Mouse (Mus musculus) forebrain, embryonic 11.5 days (tissue): Measurements from ENCODE around the gene Art3. TPM values are rescaled to one million over a fixed set of nuclear protein-coding genes. Genes with fewer than 3 reads are reported as not detected.

Experiments
- ATAC-seq: fragments of 200-750 bp; cut with Nextera tagmentation; replicated peaks from 2 replicates; pipeline ENCODE4 v1.8.0; 2017; ENCODE audit warnings: moderate TSS enrichment; ENCODE audit not compliant: low FRiP score
- DNase-seq: peaks from one replicate; pipeline ENCODE4 v3.0.0-alpha.2; 2017; ENCODE audit warnings: low spot score
- H3K27ac ChIP-seq: fragments of 300-500 bp; sonication (generic); 2 replicates; pipeline ENCODE4 v1.5.1; 2014; ENCODE audit warnings: low read depth, low read length
- H3K27me3 ChIP-seq: fragments of 300-500 bp; sonication (generic); 2 replicates; pipeline ENCODE4 v1.6.1; 2014; ENCODE audit warnings: mild to moderate bottlenecking, low read length, mixed read lengths; ENCODE audit not compliant: control insufficient read depth, insufficient read depth
- H3K36me3 ChIP-seq: fragments of 300-500 bp; sonication (generic); 2 replicates; pipeline ENCODE4 v1.6.1; 2014; ENCODE audit warnings: mild to moderate bottlenecking, low read length, moderate library complexity, mixed read lengths; ENCODE audit not compliant: control insufficient read depth, insufficient read depth
- H3K4me1 ChIP-seq: fragments of 300-500 bp; sonication (generic); replicated peaks from 2 replicates; pipeline ENCODE4 v1.6.1; 2014; ENCODE audit warnings: low read length, mixed read lengths; ENCODE audit not compliant: control insufficient read depth, insufficient read depth
- H3K4me2 ChIP-seq: fragments of 300-500 bp; sonication (generic); 2 replicates; pipeline ENCODE4 v1.6.1; 2014; ENCODE audit warnings: low read depth, mild to moderate bottlenecking, low read length, moderate library complexity, mixed read lengths; ENCODE audit not compliant: severe bottlenecking
- H3K4me3 ChIP-seq: fragments of 300-500 bp; sonication (generic); 2 replicates; pipeline ENCODE4 v1.5.1; 2014; ENCODE audit warnings: low read depth, low read length
- H3K9ac ChIP-seq: fragments of 300-500 bp; sonication (generic); 2 replicates; pipeline ENCODE4 v1.6.1; 2014; ENCODE audit warnings: low read length
- H3K9me3 ChIP-seq: fragments of 300-500 bp; sonication (generic); 2 replicates; pipeline ENCODE4 v1.6.1; 2016; ENCODE audit warnings: low read length, mixed read lengths; ENCODE audit not compliant: control insufficient read depth
- WGBS: fragments of 180-500 bp; shearing (Covaris S2); extraction: QIAGEN DNeasy Blood & Tissue Kit; methylation state at CpG from one replicate; pipeline ENCODE4 v1.1.7; 2014; 5-methylcytosine and 5-hydroxymethylcytosine counted together
- polyA plus RNA-seq: library from polyadenylated mRNA; unstranded; fragments of >200 nt; fragmentation: Nextera tagmentation; extraction: Ambion mirVana; gene quantifications from 2 replicates; pipeline ENCODE4 v1.2.1, GENCODE M21; 2014

The Art3 gene
- polyA plus RNA-seq, 1 experiment from 2014 or later = 0.75 TPM

DNA sequence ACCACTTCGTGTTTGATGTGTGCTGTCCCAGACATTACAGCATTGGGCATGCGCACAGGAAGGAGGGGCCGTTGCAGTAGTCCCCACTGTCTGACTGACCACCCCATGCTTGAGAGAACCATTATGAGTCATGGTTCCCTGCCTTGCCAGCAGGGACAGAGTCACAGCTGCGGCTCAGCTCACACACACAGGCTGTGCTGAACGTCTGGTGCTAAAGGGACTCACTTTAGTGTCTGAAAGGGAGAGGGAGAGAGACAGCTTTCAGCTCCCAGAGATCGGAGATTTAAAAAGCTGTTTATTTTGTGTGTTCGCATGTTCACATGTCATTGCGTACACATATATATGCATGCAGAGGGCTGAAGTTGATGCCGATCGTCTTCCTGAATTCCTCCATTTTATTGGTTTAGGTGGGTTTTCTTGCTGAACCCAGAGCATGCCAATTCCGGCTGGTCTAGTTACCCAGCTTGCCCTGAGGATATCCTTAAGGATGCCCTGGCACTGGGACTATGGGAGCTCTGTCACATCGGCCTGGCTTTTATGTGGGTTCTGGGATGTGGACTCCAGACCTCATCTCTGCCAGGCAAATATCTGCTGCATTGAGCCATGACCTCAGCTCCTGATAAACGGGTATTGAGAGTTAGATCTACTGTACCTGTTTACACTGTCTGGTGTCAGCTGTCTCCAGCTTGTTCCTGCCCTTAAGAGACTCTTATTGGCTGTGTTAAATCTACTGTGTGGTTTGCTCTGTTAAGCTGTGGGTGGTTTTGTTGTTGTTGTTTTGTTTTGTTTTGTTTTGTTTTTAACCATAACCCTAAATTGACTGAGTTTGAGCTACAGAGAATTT, 37.7 kb downstream of the Art3 start:
- 0 out of 2 replicates have a peak, but pooled peaks have one; percentile 24 for ATAC-seq
- Histone ChIP-seq H3K4me3 (no peak overlapping the region), H3K9me3 (no peaks in the 10 kb centered on the region), H3K4me1 (no peaks in the 10 kb centered on the region), H3K4me2 (no peak overlapping the region), H3K9ac (no peak overlapping the region), H3K27me3 (no peaks in the 10 kb centered on the region), H3K27ac (no peak overlapping the region), H3K36me3 (no peaks in the 10 kb centered on the region)
- DNase-seq = no peak
- 78% methylated on average over 13 of the region's 13 CpGs for WGBS

DNA sequence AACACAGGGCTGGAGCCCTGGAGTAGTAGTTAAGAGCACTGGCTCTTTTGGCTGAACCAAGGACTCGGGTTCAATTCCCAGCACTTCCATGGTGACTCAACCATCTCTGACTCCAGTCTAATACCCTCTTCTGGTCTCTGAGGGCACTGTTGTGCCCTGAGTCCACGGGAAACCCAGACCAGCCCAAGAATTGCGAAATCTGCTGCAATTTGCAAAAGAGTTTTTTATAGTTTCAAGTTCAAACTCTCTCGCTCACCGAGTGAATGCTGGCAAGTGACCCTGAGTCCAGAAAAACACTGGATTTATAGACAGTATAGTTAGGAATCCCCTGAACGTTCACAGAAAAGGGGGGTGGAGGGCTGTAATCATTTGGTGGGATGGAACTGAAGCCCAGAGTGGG, 38.8 kb downstream of the Art3 start:
- Histone ChIP-seq H3K27me3 (no peaks in the 10 kb centered on the region), H3K36me3 (no peaks in the 10 kb centered on the region), H3K4me2 (no peak overlapping the region), H3K27ac (no peak overlapping the region), H3K9ac (no peak overlapping the region), H3K9me3 (no peaks in the 10 kb centered on the region), H3K4me3 (no peak overlapping the region), H3K4me1 (no peaks in the 10 kb centered on the region)
- 86% methylated on average over 6 of the region's 6 CpGs for WGBS
- DNase-seq (no peak), ATAC-seq (no peak)

DNA sequence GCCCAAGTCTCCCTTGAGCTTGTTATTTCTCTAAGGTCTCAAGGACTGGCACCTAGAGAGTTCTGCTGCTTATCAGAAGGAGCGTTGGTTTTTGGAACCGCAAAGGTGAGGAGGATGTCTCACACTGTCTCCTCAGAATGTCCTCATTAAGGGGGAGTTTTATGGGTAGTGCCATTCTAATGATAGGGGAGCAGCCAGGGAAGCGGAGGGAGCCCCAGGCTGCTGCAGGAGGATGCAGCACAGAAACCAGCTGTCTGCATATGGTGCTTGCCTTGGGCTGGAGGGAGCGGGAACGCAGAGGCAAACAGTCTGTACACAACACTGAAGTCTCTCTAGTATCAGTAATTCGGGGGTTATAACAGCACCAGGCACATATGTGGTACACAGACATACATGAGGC, 39.3 kb downstream of the Art3 start:
- Histone ChIP-seq H3K27ac (no peak overlapping the region), H3K36me3 (no peaks in the 10 kb centered on the region), H3K27me3 (no peaks in the 10 kb centered on the region), H3K9me3 (no peaks in the 10 kb centered on the region), H3K9ac (no peak overlapping the region), H3K4me3 (no peak overlapping the region), H3K4me2 (no peak overlapping the region), H3K4me1 (no peaks in the 10 kb centered on the region)
- WGBS = 84% methylated on average over 6 of the region's 6 CpGs
- no peak for ATAC-seq
- no peak for DNase-seq

- H3K9ac ChIP-seq = no peak overlapping the region
- ATAC-seq (0 out of 2 replicates have a peak, but pooled peaks have one; percentile 12), DNase-seq (no peak)
- H3K9me3 ChIP-seq = no peaks in the 10 kb centered on the region
- H3K4me3 ChIP-seq = no peak overlapping the region
- H3K4me2 ChIP-seq = no peak overlapping the region
- no peaks in the 10 kb centered on the region; the same call in 1 of the 2 replicates for H3K4me1 ChIP-seq
- 70% methylated on average over 14 of the region's 14 CpGs for WGBS
- no peaks in the 10 kb centered on the region for H3K36me3 ChIP-seq
- H3K27me3 ChIP-seq = no peaks in the 10 kb centered on the region
- H3K27ac ChIP-seq = no peak overlapping the region
Measured at GRCm38 (mm10) chr5:92371361-92371976, 39.8 kb downstream of the Art3 start.

- ATAC-seq (no peak), DNase-seq (no peak)
- Histone ChIP-seq H3K27me3 (no peaks in the 10 kb centered on the region), H3K36me3 (no peaks in the 10 kb centered on the region), H3K4me2 (no peak overlapping the region), H3K4me3 (no peak overlapping the region), H3K27ac (no peak overlapping the region), H3K9me3 (no peaks in the 10 kb centered on the region), H3K4me1 (peaks cover 6% of the 10 kb centered on the region; the same call in 1 of the 2 replicates), H3K9ac (no peak overlapping the region)
- WGBS = 74% methylated on average over 2 of the region's 2 CpGs
Measured at GRCm38 (mm10) chr5:92372605-92373004, 41.0 kb downstream of the Art3 start.

- H3K9me3 ChIP-seq = no peaks in the 10 kb centered on the region
- no peak overlapping the region for H3K4me3 ChIP-seq
- peaks cover 7% of the 10 kb centered on the region; the same call in 1 of the 2 replicates for H3K4me1 ChIP-seq
- DNase-seq (no peak), ATAC-seq (no peak)
- no peaks in the 10 kb centered on the region for H3K36me3 ChIP-seq
- no peak overlapping the region for H3K27ac ChIP-seq
- H3K27me3 ChIP-seq = no peaks in the 10 kb centered on the region
- no peak overlapping the region for H3K9ac ChIP-seq
- 82% methylated on average over 6 of the region's 6 CpGs for WGBS
- no peak overlapping the region for H3K4me2 ChIP-seq
Measured at GRCm38 (mm10) chr5:92374721-92375142, 43.1 kb downstream of the Art3 start.

DNA sequence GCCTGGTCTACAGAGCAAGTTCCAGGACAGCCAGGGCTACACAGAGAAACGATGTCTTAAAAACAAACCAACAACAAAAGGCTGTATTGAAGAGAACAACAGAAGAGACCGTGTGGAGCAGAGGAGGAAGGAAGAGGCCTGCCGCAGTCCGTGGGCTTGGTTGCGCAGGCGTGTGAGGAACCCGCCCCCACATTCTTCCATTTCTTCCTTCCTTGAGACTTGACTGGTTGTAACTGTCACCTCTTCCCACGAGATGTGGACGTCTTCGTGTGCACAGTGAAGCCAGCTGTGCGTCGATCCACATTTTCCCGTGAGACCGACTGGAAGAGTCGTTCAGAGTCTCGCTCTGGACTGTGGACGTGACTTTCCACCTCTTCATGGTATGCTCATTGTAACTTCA, 43.7 kb downstream of the Art3 start:
- no peaks in the 10 kb centered on the region for H3K27me3 ChIP-seq
- no peak overlapping the region for H3K9ac ChIP-seq
- no peaks in the 10 kb centered on the region for H3K36me3 ChIP-seq
- no peaks in the 10 kb centered on the region for H3K9me3 ChIP-seq
- 89% methylated on average over 17 of the region's 17 CpGs for WGBS
- ATAC-seq (no peak), DNase-seq (no peak)
- no peak overlapping the region for H3K4me2 ChIP-seq
- H3K4me3 ChIP-seq = no peak overlapping the region
- no peak overlapping the region for H3K27ac ChIP-seq
- peaks cover 7% of the 10 kb centered on the region; the same call in 1 of the 2 replicates for H3K4me1 ChIP-seq

DNA sequence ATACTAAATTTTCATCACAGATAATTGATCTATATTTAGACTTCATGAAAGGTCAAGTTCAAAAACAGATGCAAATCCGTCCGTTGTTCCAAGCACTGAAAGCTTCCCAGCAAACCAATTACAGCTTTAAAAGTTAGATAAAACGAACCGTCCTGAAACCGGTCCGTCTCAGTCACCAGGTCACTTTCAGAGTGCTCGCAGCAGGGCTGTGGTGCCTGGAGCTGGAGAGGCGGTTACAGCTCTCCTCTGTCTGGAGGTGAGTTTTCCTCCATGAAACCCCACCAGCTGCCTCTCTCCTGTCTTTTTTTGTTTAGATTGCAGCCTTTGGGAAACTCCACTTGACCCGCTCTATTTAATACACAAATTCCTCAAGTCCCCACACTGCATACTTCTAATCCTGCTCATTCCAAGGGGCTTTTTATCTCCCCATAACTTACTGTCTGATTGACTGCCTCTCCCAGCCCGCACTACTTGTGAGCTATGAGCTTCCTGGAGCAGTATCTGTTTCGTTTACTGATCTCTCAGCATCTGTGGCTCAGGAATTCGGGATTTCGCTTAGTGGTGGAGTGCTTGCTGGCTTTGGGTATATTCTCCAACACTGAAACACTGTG, 45.3 kb downstream of the Art3 start:
- 45% methylated on average over 13 of the region's 13 CpGs for WGBS
- Histone ChIP-seq H3K9me3 (no peaks in the 10 kb centered on the region), H3K4me1 (peaks cover 7% of the 10 kb centered on the region; the same call in 1 of the 2 replicates), H3K9ac (peak overlapping the region; percentile 24; the same call in 1 of the 2 replicates), H3K27me3 (no peaks in the 10 kb centered on the region), H3K27ac (0 out of 2 replicates have a peak overlapping the region, but pooled peaks have one; percentile 37), H3K4me3 (no peak overlapping the region), H3K36me3 (no peaks in the 10 kb centered on the region), H3K4me2 (no peak overlapping the region)
- DNase-seq (no peak), ATAC-seq (no peak)
